Mouse (Mus musculus) spleen, adult 2 months (tissue): ENCODE data around the gene Pop7. TPM values are rescaled to one million over a fixed set of nuclear protein-coding genes. Genes with fewer than 3 reads are reported as not detected.

Experiments used
- DNase-seq, 2 experiments: peaks; one replicate each; pipeline versions ENCODE4 v3.0.0 to v3.0.0-alpha.2; 2012 to 2021; ENCODE audit warnings: low spot score in 2 of 2, low read depth in 1 of 2
- H3K27ac ChIP-seq: fragments of 200-500 bp; 2 replicates; pipeline ENCODE4 v1.5.1; 2012; ENCODE audit warnings: low read length, inconsistent platforms; ENCODE audit not compliant: insufficient read depth
- H3K27me3 ChIP-seq: fragments of 200-500 bp; 2 replicates; pipeline ENCODE4 v1.6.1; 2012; ENCODE audit warnings: mild to moderate bottlenecking, moderate library complexity, low read length, inconsistent platforms; ENCODE audit not compliant: control insufficient read depth, insufficient read depth
- H3K36me3 ChIP-seq: fragments of 200-500 bp; 2 replicates; pipeline ENCODE4 v1.6.1; 2012; ENCODE audit warnings: mild to moderate bottlenecking, low read length, inconsistent platforms; ENCODE audit not compliant: control insufficient read depth, insufficient read depth
- H3K4me1 ChIP-seq: fragments of 200-500 bp; 2 replicates; pipeline ENCODE4 v1.6.1; 2011; ENCODE audit warnings: inconsistent platforms; ENCODE audit not compliant: control insufficient read depth, insufficient read depth, insufficient read length
- H3K4me3 ChIP-seq: fragments of 200-500 bp; 2 replicates; pipeline ENCODE4 v1.5.1; 2011; ENCODE audit warnings: mild to moderate bottlenecking, inconsistent platforms; ENCODE audit not compliant: insufficient read depth, insufficient read length; ENCODE audit errors: extremely low read depth
- CTCF ChIP-seq: fragments of 200-500 bp; IDR thresholded peaks from 2 replicates; pipeline ENCODE4 v1.5.1; 2011; ENCODE audit warnings: mild to moderate bottlenecking, inconsistent platforms; ENCODE audit not compliant: insufficient read depth, insufficient read length, insufficient replicate concordance; ENCODE audit errors: extremely low read depth
- POLR2A ChIP-seq: fragments of 200-500 bp; IDR thresholded peaks from 2 replicates; pipeline ENCODE4 v1.6.1; 2011; ENCODE audit warnings: low read depth, low read length, inconsistent platforms
- WGBS: fragments of 180-500 bp; shearing (Covaris S2); methylation state at CpG from one replicate; pipeline ENCODE4 v1.1.7; 2018; 5-methylcytosine and 5-hydroxymethylcytosine counted together
- polyA plus RNA-seq: library from polyadenylated mRNA; depleted of rRNA; stranded (reverse); fragments of >200 nt; gene quantifications from 2 replicates; pipeline ENCODE4 v1.2.3, GENCODE M21; 2012

The Pop7 gene
- polyA plus RNA-seq, 1 experiment: 26.6 TPM

GRCm38 (mm10) chr5:137513951-137514721 is 11.8 kb upstream of the Pop7 start:
- DNase-seq: no peak
- no peak overlapping the region for H3K4me3 ChIP-seq
- 81% methylated on average over 12 of the region's 12 CpGs for WGBS
- H3K36me3 ChIP-seq: peaks cover 3% of the 10 kb centered on the region
- H3K27ac ChIP-seq: no peak overlapping the region
- H3K4me1 ChIP-seq: peaks cover 18% of the 10 kb centered on the region; the same call in 1 of the 2 replicates
- no peaks in the 10 kb centered on the region for H3K27me3 ChIP-seq
- TF ChIP-seq CTCF: no peak
- no peak for TF ChIP-seq POLR2A

DNA sequence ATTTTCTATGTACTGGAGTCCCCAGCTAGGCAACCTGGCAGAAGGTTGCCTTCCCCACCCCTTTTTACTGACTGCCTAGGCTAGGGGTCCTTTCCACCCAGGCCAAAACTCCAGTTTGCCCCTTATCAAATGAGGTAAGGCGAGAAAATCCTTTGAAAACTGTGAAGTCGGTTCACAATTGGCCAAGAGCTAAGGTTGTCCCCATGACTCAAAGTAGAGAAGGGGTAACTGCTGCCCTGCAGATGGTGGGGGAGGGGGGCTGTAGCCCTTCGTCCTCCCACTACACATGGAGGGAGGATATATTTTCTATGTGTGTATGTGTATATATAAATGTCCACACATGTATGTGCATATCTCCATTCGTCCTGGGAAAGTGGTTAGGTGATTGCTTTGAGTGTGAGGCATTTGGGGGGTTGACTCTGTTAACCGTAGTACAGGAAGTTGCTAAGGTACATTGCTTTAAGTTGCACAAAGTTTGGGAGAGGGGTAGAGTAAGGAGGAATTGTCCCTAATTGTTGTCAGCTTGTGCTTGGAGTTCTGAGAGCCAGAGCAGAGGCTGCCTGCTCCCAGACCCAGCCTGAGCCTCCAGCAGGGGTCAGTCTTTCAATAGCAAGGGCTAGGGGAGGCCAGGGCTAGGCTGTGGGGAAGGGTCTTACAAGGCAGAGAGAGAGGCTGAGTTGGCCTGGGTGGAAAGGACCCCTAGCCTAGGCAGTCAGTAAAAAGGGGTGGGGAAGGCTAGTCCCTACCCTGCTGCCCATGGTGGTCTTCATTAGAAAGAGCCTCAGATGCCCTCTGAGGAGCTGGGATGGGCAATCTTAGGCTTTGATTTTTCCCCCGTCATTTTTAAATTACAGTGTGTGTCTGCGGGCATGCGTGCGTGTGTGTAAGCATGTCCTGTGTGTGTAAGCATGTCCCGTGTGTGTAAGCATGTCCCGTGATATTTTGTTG is 10.8 kb upstream of the Pop7 start:
- Histone ChIP-seq H3K27me3 (no peaks in the 10 kb centered on the region), H3K36me3 (no peaks in the 10 kb centered on the region), H3K27ac (no peak overlapping the region), H3K4me3 (no peak overlapping the region), H3K4me1 (peaks cover 18% of the 10 kb centered on the region; the same call in 1 of the 2 replicates)
- no peak for DNase-seq
- TF ChIP-seq CTCF (peak; percentile 47; the same call in 1 of the 2 replicates), POLR2A (no peak)
- 85% methylated on average over 11 of the region's 11 CpGs for WGBS

DNA sequence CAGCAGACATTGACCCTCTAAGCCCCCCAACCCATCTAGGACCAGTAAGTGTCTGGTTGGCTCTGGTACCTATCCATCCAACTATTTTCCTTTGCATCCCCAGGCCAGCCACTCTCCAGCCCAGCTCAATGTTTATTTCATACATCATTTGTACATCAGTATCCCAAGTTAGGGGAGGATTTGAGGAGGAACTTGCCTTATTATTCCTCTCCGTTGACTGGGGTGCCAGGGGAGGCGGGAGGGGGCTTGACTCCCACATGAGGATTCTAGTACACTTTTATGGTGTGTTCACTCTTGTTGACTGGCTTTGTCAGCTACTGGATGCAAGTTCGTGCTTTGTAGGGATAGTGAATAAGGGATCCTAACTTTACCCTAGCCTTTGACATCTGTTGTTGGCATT is 9.4 kb upstream of the Pop7 start:
- H3K27ac ChIP-seq: no peak overlapping the region
- no peak for TF ChIP-seq CTCF
- TF ChIP-seq POLR2A: no peak
- 81% methylated on average over 3 of the region's 3 CpGs for WGBS
- H3K4me3 ChIP-seq: no peak overlapping the region
- H3K36me3 ChIP-seq: no peaks in the 10 kb centered on the region
- H3K4me1 ChIP-seq: peaks cover 18% of the 10 kb centered on the region; the same call in 1 of the 2 replicates
- no peak for DNase-seq
- H3K27me3 ChIP-seq: no peaks in the 10 kb centered on the region

DNA sequence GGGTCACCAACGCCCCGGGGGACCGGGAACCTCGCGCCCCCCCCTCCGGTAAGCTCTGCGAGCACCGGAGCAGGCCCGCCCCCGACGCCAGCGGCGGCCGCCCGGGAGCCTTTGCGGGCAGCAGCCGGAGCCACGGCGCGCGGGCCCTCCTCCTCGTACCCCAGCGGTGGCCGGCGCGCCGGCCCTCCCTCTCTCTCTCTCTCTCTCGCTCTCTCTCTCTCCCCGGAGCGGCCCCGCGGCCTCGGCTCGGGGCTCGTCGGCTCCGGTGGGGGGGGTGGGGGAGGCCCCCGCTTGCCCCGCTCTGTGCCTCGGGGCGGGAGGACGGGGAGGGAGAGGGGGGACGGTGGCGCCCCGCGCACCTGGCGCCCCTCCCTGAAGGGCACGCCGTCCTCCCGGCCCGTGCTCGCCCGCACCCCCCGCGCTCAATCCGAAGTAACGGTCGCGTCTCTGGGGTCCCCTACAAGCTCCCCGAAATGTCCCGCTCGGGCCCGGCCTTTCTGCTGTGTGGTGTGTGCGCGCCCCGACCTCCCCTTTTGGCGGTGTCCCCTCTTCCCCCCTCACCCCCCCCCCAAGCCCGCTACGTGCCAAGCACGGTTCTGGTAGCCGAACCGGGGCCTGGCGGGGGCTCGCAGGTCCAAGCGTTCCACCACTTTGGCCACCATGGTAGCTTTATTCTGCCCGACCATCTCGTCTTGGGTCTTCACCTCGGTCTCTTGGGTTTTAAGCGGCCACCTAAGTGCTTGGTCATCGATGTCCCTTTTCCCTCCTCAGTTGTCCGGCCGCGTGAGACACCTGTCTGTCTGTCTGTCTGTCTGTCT is 8.5 kb upstream of the Pop7 start:
- H3K4me1 ChIP-seq: peaks cover 18% of the 10 kb centered on the region; the same call in 1 of the 2 replicates
- no peak for TF ChIP-seq POLR2A
- TF ChIP-seq CTCF: no peak
- H3K27ac ChIP-seq: no peak overlapping the region
- under 1% methylated on average over 70 of the region's 83 CpGs for WGBS
- H3K27me3 ChIP-seq: no peaks in the 10 kb centered on the region
- peak in 1 of 2 experiments; percentile 37 for DNase-seq
- H3K36me3 ChIP-seq: no peaks in the 10 kb centered on the region
- peak overlapping the region; percentile 75 for H3K4me3 ChIP-seq

GRCm38 (mm10) chr5:137510014-137510501 is 7.7 kb upstream of the Pop7 start:
- peak overlapping the region; percentile 75 for H3K4me3 ChIP-seq
- peaks cover 16% of the 10 kb centered on the region; the same call in 1 of the 2 replicates for H3K4me1 ChIP-seq
- H3K27me3 ChIP-seq: no peaks in the 10 kb centered on the region
- no peak overlapping the region for H3K27ac ChIP-seq
- TF ChIP-seq CTCF (no peak), POLR2A (no peak)
- 2% methylated on average over 24 of the region's 52 CpGs for WGBS
- peak in 1 of 2 experiments; percentile 76 for DNase-seq
- H3K36me3 ChIP-seq: no peaks in the 10 kb centered on the region

DNA sequence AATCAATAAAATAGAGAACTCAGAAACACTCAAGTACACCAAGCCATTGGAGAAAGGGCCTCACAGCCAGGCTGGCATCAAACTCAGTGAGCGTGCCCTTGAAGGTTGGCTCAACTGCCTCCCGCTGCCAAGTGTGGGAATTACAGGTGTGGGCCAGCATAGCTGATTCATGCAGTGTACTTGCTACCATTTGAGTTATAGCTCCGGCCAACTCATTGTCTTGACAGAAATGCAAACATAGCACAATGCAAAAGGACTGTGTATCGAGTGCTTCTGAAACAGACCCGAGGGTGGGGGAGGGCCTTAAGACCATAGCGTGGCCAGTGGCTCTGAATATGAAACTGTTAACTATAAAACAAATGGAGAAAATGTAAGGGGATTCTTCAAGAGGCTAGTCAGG is 1.7 kb upstream of the Pop7 start:
- H3K4me3 ChIP-seq: no peak overlapping the region
- WGBS: 80% methylated on average over 6 of the region's 6 CpGs
- H3K36me3 ChIP-seq: no peaks in the 10 kb centered on the region; the same call in 1 of the 2 replicates
- H3K27ac ChIP-seq: no peak overlapping the region
- TF ChIP-seq CTCF: no peak
- no peak for TF ChIP-seq POLR2A
- no peaks in the 10 kb centered on the region; the same call in 1 of the 2 replicates for H3K4me1 ChIP-seq
- no peak for DNase-seq
- no peaks in the 10 kb centered on the region for H3K27me3 ChIP-seq
